Mouse (Mus musculus): Measurements from ENCODE around the gene Jdp2. TPM values are rescaled to one million over a fixed set of nuclear protein-coding genes. Genes with fewer than 3 reads are reported as not detected.

The Jdp2 gene
- total and polyA plus RNA-seq, 2 experiments from 2014 or later, result 0.89 to 15.4 TPM

DNA sequence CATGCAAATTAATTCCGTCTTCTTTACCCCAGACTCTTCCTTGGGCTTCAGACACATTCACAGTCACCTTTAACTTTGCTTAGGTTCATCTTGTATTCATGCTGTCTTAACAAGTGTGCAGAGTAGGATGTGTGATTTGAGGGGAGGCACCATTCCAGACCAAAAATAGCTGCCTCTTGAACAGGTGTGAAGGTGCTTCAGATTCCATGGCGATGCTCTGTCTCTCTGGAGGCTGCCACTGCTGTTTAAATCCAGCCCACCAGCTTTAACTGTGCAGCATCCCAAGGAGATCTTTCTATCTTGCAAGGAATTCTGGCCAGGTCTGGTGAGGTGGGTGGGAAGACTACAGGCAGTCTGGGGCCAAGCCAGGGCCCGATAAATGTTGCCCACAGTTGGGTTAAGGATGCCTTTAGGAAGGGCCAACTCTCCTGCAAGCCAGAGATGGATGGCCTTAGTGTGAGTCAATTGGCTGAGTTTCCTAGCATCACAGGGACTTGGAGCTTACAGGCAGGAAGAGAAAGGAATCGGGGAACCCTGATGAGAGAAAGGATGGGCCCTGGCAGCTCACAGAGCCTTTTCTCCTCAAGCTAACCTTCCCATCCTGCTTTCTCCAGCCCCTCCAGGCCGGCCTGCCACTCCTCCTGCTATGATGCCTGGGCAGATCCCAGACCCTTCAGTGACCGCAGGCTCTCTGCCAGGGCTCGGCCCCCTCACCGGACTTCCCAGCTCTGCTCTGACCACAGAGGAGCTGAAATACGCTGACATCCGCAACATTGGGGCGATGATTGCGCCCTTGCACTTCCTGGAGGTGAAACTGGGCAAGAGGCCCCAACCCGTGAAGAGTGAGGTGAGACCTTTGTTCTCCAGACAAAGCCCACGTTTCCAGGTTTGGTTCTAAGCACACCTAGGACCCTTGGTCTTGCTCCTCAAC is 9.0 kb downstream of the Jdp2 start:
- Histone ChIP-seq H3K4me3 (ENCODE audit: low read length) (no peak overlapping the region), H3K9me3 (ENCODE audit: low read length) (no peaks in the 10 kb centered on the region), H3K36me3 (ENCODE audit: insufficient read depth, low read length) (peaks cover 19% of the 10 kb centered on the region; the same call in 1 of the 2 replicates), H3K27ac (peak overlapping the region; percentile 16; the same call in 1 of the 2 replicates), H3K27me3 (ENCODE audit: insufficient read depth, low read length) (no peaks in the 10 kb centered on the region), H3K4me1 (ENCODE audit: insufficient read depth, low read length) (peaks cover 6% of the 10 kb centered on the region; the same call in 1 of the 2 replicates), H3K4me2 (ENCODE audit: low read depth, low read length) (no peak overlapping the region), H3K9ac (replicated peaks; ENCODE audit: low read length) (no peak overlapping the region)
- TF ChIP-seq CTCF (IDR thresholded peaks at IDR 0.05; ENCODE audit: low read depth), result no peak
- WGBS, result 71% methylated on average over 14 of the region's 14 CpGs
- DNase-seq (ENCODE audit: low spot score) (no peak), ATAC-seq (no peak)

DNA sequence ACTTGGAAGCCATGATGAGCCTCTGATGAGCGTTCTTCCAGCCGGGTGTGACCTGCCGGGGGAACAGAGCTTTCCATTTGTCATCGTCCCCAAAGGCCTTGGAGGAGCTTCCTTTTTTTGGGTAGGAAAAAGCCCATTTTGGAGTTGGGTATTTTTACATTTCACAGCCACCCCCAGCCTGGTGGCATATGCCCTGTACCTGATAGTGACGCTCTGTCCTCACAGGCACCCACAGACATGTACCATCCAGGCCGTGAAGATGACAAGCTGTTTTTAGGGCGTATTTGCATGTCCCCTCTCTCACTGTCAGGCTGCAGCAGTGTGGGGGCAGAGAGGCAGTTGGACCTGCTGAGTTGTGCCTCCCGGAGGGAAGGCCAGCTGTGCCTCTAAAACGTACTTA is 11.3 kb downstream of the Jdp2 start:
- Histone ChIP-seq H3K27me3 (ENCODE audit: insufficient read depth, low read length) (no peaks in the 10 kb centered on the region), H3K4me2 (ENCODE audit: low read depth, low read length) (no peak overlapping the region), H3K4me3 (ENCODE audit: low read length) (no peak overlapping the region), H3K9ac (replicated peaks; ENCODE audit: low read length) (no peak overlapping the region), H3K27ac (no peak overlapping the region), H3K36me3 (ENCODE audit: insufficient read depth, low read length) (peaks cover 19% of the 10 kb centered on the region; the same call in 1 of the 2 replicates), H3K4me1 (ENCODE audit: insufficient read depth, low read length) (no peaks in the 10 kb centered on the region), H3K9me3 (ENCODE audit: low read length) (no peaks in the 10 kb centered on the region)
- ATAC-seq (no peak), DNase-seq (ENCODE audit: low spot score) (no peak)
- 87% methylated on average over 9 of the region's 9 CpGs for WGBS
- no peak for TF ChIP-seq CTCF (IDR thresholded peaks at IDR 0.05; ENCODE audit: low read depth)

DNA sequence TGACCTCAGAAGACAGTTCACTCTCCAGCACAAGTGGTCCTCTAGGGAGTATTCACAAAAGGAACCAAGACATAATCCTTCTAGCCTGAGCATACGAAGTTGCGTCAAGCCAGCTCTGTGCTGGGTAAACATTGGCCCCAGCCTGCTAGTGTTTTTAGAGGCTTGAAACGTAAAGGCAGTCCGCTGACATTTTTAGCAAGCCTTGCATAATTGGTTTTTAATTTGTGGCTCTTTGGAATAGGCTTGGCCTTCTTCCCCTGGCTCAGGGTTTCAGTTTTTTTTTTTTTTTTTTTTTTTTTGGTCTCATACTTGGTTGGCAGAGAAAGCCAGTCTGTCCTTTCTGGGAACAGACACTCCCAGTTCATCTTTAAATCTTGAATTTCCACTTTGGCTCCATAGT is 15.3 kb downstream of the Jdp2 start:
- Histone ChIP-seq H3K27ac (no peak overlapping the region), H3K9ac (replicated peaks; ENCODE audit: low read length) (no peak overlapping the region), H3K27me3 (ENCODE audit: insufficient read depth, low read length) (no peaks in the 10 kb centered on the region), H3K9me3 (ENCODE audit: low read length) (no peaks in the 10 kb centered on the region), H3K4me1 (ENCODE audit: insufficient read depth, low read length) (no peaks in the 10 kb centered on the region), H3K36me3 (ENCODE audit: insufficient read depth, low read length) (peaks cover 19% of the 10 kb centered on the region; the same call in 1 of the 2 replicates), H3K4me2 (ENCODE audit: low read depth, low read length) (no peak overlapping the region), H3K4me3 (ENCODE audit: low read length) (no peak overlapping the region)
- WGBS, result 37% methylated on average over 4 of the region's 4 CpGs
- no peak for ATAC-seq
- no peak for TF ChIP-seq CTCF (IDR thresholded peaks at IDR 0.05; ENCODE audit: low read depth)
- DNase-seq (ENCODE audit: low spot score), result no peak

- no peak overlapping the region for H3K9ac ChIP-seq (replicated peaks; ENCODE audit: low read length)
- no peak overlapping the region for H3K27ac ChIP-seq
- H3K36me3 ChIP-seq (ENCODE audit: insufficient read depth, low read length), result peaks cover 5% of the 10 kb centered on the region; the same call in 1 of the 2 replicates
- no peaks in the 10 kb centered on the region for H3K9me3 ChIP-seq (ENCODE audit: low read length)
- TF ChIP-seq CTCF (IDR thresholded peaks at IDR 0.05; ENCODE audit: low read depth), result no peak
- WGBS, result 86% methylated on average over 8 of the region's 8 CpGs
- no peak for ATAC-seq
- DNase-seq (ENCODE audit: low spot score), result no peak
- H3K4me3 ChIP-seq (ENCODE audit: low read length), result no peak overlapping the region
- H3K4me2 ChIP-seq (ENCODE audit: low read depth, low read length), result no peak overlapping the region
- no peaks in the 10 kb centered on the region for H3K27me3 ChIP-seq (ENCODE audit: insufficient read depth, low read length)
- H3K4me1 ChIP-seq (ENCODE audit: insufficient read depth, low read length), result peaks cover 9% of the 10 kb centered on the region; the same call in 1 of the 2 replicates
Observed at GRCm38 (mm10) chr12:85615486-85615885, 16.7 kb downstream of the Jdp2 start.

DNA sequence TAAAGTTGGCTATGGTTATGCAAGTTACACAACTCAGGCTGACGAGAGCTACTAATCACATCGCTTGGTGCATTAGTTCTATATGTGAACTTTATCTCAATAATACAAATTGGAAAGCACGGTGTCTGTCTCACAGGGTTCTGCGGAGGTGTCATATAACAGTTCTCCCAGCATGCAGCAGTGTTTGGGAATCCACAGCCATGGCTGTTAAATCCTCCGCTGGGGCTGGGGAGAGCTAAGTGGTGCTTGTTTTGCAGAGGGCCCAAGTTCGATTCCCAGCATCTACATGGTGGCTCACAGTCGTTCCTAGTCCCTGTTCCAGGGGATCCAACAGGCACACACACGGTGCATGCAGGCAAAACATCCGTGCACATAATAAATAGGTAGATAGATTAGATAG is 19.1 kb downstream of the Jdp2 start:
- DNase-seq (ENCODE audit: low spot score) (no peak), ATAC-seq (no peak)
- no peak overlapping the region for H3K27ac ChIP-seq
- H3K27me3 ChIP-seq (ENCODE audit: insufficient read depth, low read length), result no peaks in the 10 kb centered on the region
- TF ChIP-seq CTCF (IDR thresholded peaks at IDR 0.05; ENCODE audit: low read depth), result no peak
- H3K4me3 ChIP-seq (ENCODE audit: low read length), result no peak overlapping the region
- 88% methylated on average over 9 of the region's 9 CpGs for WGBS
- H3K36me3 ChIP-seq (ENCODE audit: insufficient read depth, low read length), result peaks cover 5% of the 10 kb centered on the region; the same call in 1 of the 2 replicates
- peaks cover 16% of the 10 kb centered on the region for H3K4me1 ChIP-seq (ENCODE audit: insufficient read depth, low read length)
- H3K9ac ChIP-seq (replicated peaks; ENCODE audit: low read length), result no peak overlapping the region
- H3K4me2 ChIP-seq (ENCODE audit: low read depth, low read length), result no peak overlapping the region
- H3K9me3 ChIP-seq (ENCODE audit: low read length), result no peaks in the 10 kb centered on the region

GRCm38 (mm10) chr12:85618430-85618829 is 19.6 kb downstream of the Jdp2 start:
- DNase-seq (ENCODE audit: low spot score) (no peak), ATAC-seq (no peak)
- peaks cover 16% of the 10 kb centered on the region for H3K4me1 ChIP-seq (ENCODE audit: insufficient read depth, low read length)
- H3K9me3 ChIP-seq (ENCODE audit: low read length), result no peaks in the 10 kb centered on the region
- H3K36me3 ChIP-seq (ENCODE audit: insufficient read depth, low read length), result peaks cover 5% of the 10 kb centered on the region; the same call in 1 of the 2 replicates
- H3K4me2 ChIP-seq (ENCODE audit: low read depth, low read length), result no peak overlapping the region
- H3K4me3 ChIP-seq (ENCODE audit: low read length), result no peak overlapping the region
- H3K27ac ChIP-seq, result no peak overlapping the region
- no peak for TF ChIP-seq CTCF (IDR thresholded peaks at IDR 0.05; ENCODE audit: low read depth)
- H3K27me3 ChIP-seq (ENCODE audit: insufficient read depth, low read length), result no peaks in the 10 kb centered on the region
- 67% methylated on average over 5 of the region's 5 CpGs for WGBS
- H3K9ac ChIP-seq (replicated peaks; ENCODE audit: low read length), result no peak overlapping the region

Data from hindbrain, postnatal 0 days (tissue).